7 mouse cellular contexts compared by ENCODE assay signal in genomic region chr5:118029035-118029408, GRCm38 (mm10). TPM values are rescaled to one million over a fixed set of nuclear protein-coding genes. Genes with fewer than 3 reads are reported as not detected.
DNase-seq lines count a peak whose midpoint lies in the region; ATAC-seq and TF ChIP-seq lines count a peak whose summit lies in the region.

No protein-coding gene starts in this region.

- H3K4me2 ChIP-seq in lung, postnatal 0 days (replicated peaks; ENCODE audit: low read depth, low read length) = peak overlapping the region; percentile 90
- H3K4me2 ChIP-seq in forebrain, embryonic 12.5 days = peak overlapping the region; percentile 97
- peak overlapping the region; percentile 99 for H3K4me2 ChIP-seq in limb, embryonic 13.5 days (replicated peaks)

- peak overlapping the region; percentile 46 for H3K4me3 ChIP-seq in lung, postnatal 0 days (ENCODE audit: low read depth, low read length)
- peak overlapping the region; percentile 64 for H3K4me3 ChIP-seq in forebrain, embryonic 12.5 days (replicated peaks)
- H3K4me3 ChIP-seq in limb, embryonic 13.5 days = peak overlapping the region; percentile 70
- peak overlapping the region; percentile 64 for H3K4me3 ChIP-seq in olfactory bulb, adult 2 months (ENCODE audit: insufficient read depth, low read depth, low read length)

- intact Hi-C loops in gastrocnemius, postnatal 14 days (cut with DNase I; ENCODE audit: low total_unique reads) = no loop called here

- peaks cover 37% of the 10 kb centered on the region for H3K27me3 ChIP-seq in lung, postnatal 0 days (replicated peaks; ENCODE audit: insufficient read depth, low read length)
- peaks cover 65% of the 10 kb centered on the region for H3K27me3 ChIP-seq in forebrain, embryonic 12.5 days
- H3K27me3 ChIP-seq in limb, embryonic 13.5 days = peaks cover 71% of the 10 kb centered on the region

- H3K9me3 ChIP-seq in lung, postnatal 0 days (ENCODE audit: low read length) = no peaks in the 10 kb centered on the region
- H3K9me3 ChIP-seq in forebrain, embryonic 12.5 days = no peaks in the 10 kb centered on the region
- H3K9me3 ChIP-seq in limb, embryonic 13.5 days = no peaks in the 10 kb centered on the region

- TF ChIP-seq CTCF in lung, postnatal 0 days (IDR thresholded peaks at IDR 0.05) = no peak
- TF ChIP-seq CTCF in olfactory bulb, adult 2 months (IDR thresholded peaks at IDR 0.05; ENCODE audit: insufficient read depth, low read depth, low read length) = no peak

- H3K4me1 ChIP-seq in lung, postnatal 0 days (ENCODE audit: insufficient read depth, low read depth, low read length) = peaks cover 8% of the 10 kb centered on the region; the same call in 1 of the 2 replicates
- H3K4me1 ChIP-seq in forebrain, embryonic 12.5 days = peaks cover 50% of the 10 kb centered on the region
- H3K4me1 ChIP-seq in limb, embryonic 13.5 days = peaks cover 36% of the 10 kb centered on the region
- H3K4me1 ChIP-seq in olfactory bulb, adult 2 months (ENCODE audit: control insufficient read depth, insufficient read depth, low read length) = peaks cover 50% of the 10 kb centered on the region

- H3K27ac ChIP-seq in lung, postnatal 0 days (ENCODE audit: low read length) = no peak overlapping the region
- H3K27ac ChIP-seq in forebrain, embryonic 12.5 days = no peak overlapping the region
- H3K27ac ChIP-seq in limb, embryonic 13.5 days = no peak overlapping the region
- H3K27ac ChIP-seq in olfactory bulb, adult 2 months (ENCODE audit: insufficient read depth, low read depth, low read length) = no peak overlapping the region

- peak; percentile 66 for ATAC-seq in lung, postnatal 0 days
- ATAC-seq in forebrain, embryonic 12.5 days (ENCODE audit: low FRiP score) = peak; percentile 21; the same call in 1 of the 2 replicates
- ATAC-seq in limb, embryonic 13.5 days (ENCODE audit: low FRiP score, low read depth) = no peak

- 6% methylated on average over 12 of the region's 12 CpGs for WGBS in lung, postnatal 0 days
- WGBS in forebrain, embryonic 12.5 days = 6% methylated on average over 12 of the region's 12 CpGs
- 6% methylated on average over 12 of the region's 12 CpGs for WGBS in limb, embryonic 13.5 days
- 3% methylated on average over 12 of the region's 12 CpGs for WGBS in olfactory bulb, adult 2 months

- no peak overlapping the region for H3K9ac ChIP-seq in lung, postnatal 0 days (replicated peaks; ENCODE audit: low read depth)
- H3K9ac ChIP-seq in forebrain, embryonic 12.5 days = no peak overlapping the region
- no peak overlapping the region for H3K9ac ChIP-seq in limb, embryonic 13.5 days

- peak; percentile 24 for DNase-seq in lung, postnatal 0 days (ENCODE audit: low spot score)
- DNase-seq in lung, postnatal 36 days = no peak
- DNase-seq in cerebellum, adult 11 months = no peak
- no peak for DNase-seq in gastrocnemius, postnatal 14 days

- no peak for TF ChIP-seq EP300 in lung, postnatal 0 days (IDR thresholded peaks at IDR 0.05)

- no peaks in the 10 kb centered on the region for H3K36me3 ChIP-seq in lung, postnatal 0 days (ENCODE audit: insufficient read depth, low read length)
- H3K36me3 ChIP-seq in forebrain, embryonic 12.5 days (replicated peaks) = no peaks in the 10 kb centered on the region
- H3K36me3 ChIP-seq in limb, embryonic 13.5 days = no peaks in the 10 kb centered on the region

- no peak for TF ChIP-seq POLR2A in olfactory bulb, adult 2 months (IDR thresholded peaks at IDR 0.05; ENCODE audit: insufficient read depth, low read depth, low read length)

RNA-seq across cellular contexts. Expression of gene Tesc, which starts 1.5 kb away (rescaled TPM):
- polyA plus RNA-seq in lung, postnatal 0 days (2015; fragmentation: Nextera tagmentation; extraction: Ambion mirVana) = 1.5 and 1.6 TPM in 2 replicates
- 4.7 and 6.3 TPM in 2 replicates for polyA plus RNA-seq in forebrain, embryonic 12.5 days (2016; fragmentation: Nextera tagmentation; extraction: Ambion mirVana)
- 2.0 and 2.2 TPM in 2 replicates for polyA plus RNA-seq in limb, embryonic 13.5 days (2015; fragmentation: Nextera tagmentation; extraction: Ambion mirVana)
- polyA plus RNA-seq in olfactory bulb, adult 2 months (2012; ENCODE audit: insufficient read depth, insufficient read length, low replicate concordance, missing spikeins) = not detected in 2 replicates
- total RNA-seq in gastrocnemius, postnatal 14 days (2021) = 1 to 10 TPM in 1 of 2 experiments, under 1 TPM in 1; 0.78 to 1.4 TPM

RNA-seq across cellular contexts. Expression of gene Fbxo21, which starts 52.5 kb away (rescaled TPM):
- 18.8 and 19.8 TPM in 2 replicates for polyA plus RNA-seq in lung, postnatal 0 days (2015; fragmentation: Nextera tagmentation; extraction: Ambion mirVana)
- polyA plus RNA-seq in forebrain, embryonic 12.5 days (2016; fragmentation: Nextera tagmentation; extraction: Ambion mirVana) = 149 and 165 TPM in 2 replicates
- polyA plus RNA-seq in limb, embryonic 13.5 days (2015; fragmentation: Nextera tagmentation; extraction: Ambion mirVana) = 68.2 and 70.1 TPM in 2 replicates
- not detected in 2 replicates for polyA plus RNA-seq in olfactory bulb, adult 2 months (2012; ENCODE audit: insufficient read depth, insufficient read length, low replicate concordance, missing spikeins)
- total RNA-seq in gastrocnemius, postnatal 14 days (2021) = 10 to 100 TPM in 1 of 2 experiments, 1 to 10 TPM in 1; 9.5 to 13.4 TPM
